Mouse (Mus musculus) midbrain, embryonic 11.5 days (tissue): ENCODE data around the gene Mrps9. TPM values are rescaled to one million over a fixed set of nuclear protein-coding genes. Genes with fewer than 3 reads are reported as not detected.

Experiments used
- ATAC-seq: fragments of 200-750 bp; cut with Nextera tagmentation; 2 replicates; pipeline ENCODE4 v1.8.0; 2017; ENCODE audit warnings: moderate TSS enrichment, moderate library complexity; ENCODE audit not compliant: low FRiP score
- DNase-seq: peaks from one replicate; pipeline ENCODE4 v3.0.0; 2015; ENCODE audit warnings: low spot score; ENCODE audit errors: missing footprints
- H3K27ac ChIP-seq: fragments of 300-500 bp; sonication (generic); 2 replicates; pipeline ENCODE4 v1.5.1; 2014; ENCODE audit warnings: low read depth, low read length
- H3K27me3 ChIP-seq: fragments of 300-500 bp; sonication (generic); 2 replicates; pipeline ENCODE4 v1.6.1; 2014; ENCODE audit warnings: mild to moderate bottlenecking, low read length, moderate library complexity, mixed read lengths; ENCODE audit not compliant: control insufficient read depth, insufficient read depth
- H3K36me3 ChIP-seq: fragments of 300-500 bp; sonication (generic); 2 replicates; pipeline ENCODE4 v1.6.1; 2014; ENCODE audit warnings: mild to moderate bottlenecking, low read length, moderate library complexity, mixed read lengths; ENCODE audit not compliant: control insufficient read depth, insufficient read depth
- H3K4me1 ChIP-seq: fragments of 300-500 bp; sonication (generic); 2 replicates; pipeline ENCODE4 v1.6.1; 2014; ENCODE audit warnings: low read length; ENCODE audit not compliant: control insufficient read depth, insufficient read depth
- H3K4me2 ChIP-seq: fragments of 300-500 bp; sonication (generic); 2 replicates; pipeline ENCODE4 v1.6.1; 2014; ENCODE audit warnings: mild to moderate bottlenecking, moderate library complexity
- H3K4me3 ChIP-seq: fragments of 300-500 bp; sonication (generic); 2 replicates; pipeline ENCODE4 v1.5.1; 2014; ENCODE audit warnings: low read depth, low read length
- H3K9ac ChIP-seq: fragments of 300-500 bp; sonication (generic); 2 replicates; pipeline ENCODE4 v1.6.1; 2014; ENCODE audit warnings: low read length
- H3K9me3 ChIP-seq: fragments of 300-500 bp; sonication (generic); 2 replicates; pipeline ENCODE4 v1.6.1; 2016; ENCODE audit warnings: low read length; ENCODE audit not compliant: control insufficient read depth
- WGBS: fragments of 180-500 bp; shearing (Covaris S2); extraction: QIAGEN DNeasy Blood & Tissue Kit; methylation state at CpG from one replicate; pipeline ENCODE4 v1.1.7; 2014; 5-methylcytosine and 5-hydroxymethylcytosine counted together
- polyA plus RNA-seq: library from polyadenylated mRNA; unstranded; fragments of >200 nt; fragmentation: Nextera tagmentation; extraction: Ambion mirVana; gene quantifications from 2 replicates; pipeline ENCODE4 v1.2.1, GENCODE M21; 2014

The Mrps9 gene
- polyA plus RNA-seq, 1 experiment from 2014 or later, result 58.3 TPM

DNA sequence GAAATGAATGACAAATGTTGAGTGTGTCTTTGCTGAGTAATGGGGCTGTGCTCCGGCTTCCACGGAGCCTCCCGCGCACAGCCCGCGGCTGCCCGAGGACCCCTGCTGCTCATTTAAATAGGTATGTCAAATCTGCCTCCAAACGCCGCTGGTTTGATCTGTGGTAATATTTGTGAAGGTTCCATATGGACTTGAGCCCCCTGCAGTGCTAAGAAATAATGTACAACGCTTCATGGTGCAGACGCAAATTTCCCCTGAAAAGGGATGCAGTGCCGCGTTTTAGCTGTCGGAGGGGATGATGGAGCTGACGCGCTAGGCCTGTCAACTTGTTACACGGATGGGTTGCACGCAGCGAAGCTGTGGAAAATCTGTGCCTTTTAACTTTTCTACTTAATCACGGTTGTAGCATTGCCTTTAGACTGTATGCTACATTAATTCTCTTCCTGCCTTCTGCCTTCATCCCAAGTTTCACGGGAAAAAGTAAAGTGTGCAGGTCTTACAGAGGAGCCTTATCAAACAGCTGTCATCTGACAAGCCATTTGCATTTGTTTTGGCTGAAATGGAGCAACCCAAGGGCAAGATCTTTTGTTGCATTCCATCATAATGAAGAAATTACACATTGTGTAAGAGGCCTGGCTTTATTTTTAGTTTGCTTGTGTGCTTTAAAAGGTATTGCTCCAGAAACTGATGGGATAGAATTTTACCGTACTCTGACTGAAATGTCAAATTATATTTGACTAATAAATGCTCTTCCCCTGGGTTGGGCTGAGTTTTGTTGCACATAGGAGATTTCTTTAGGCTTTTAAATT, 37.7 kb downstream of the Mrps9 start:
- H3K4me3 ChIP-seq, result no peak overlapping the region
- peak; percentile 88 for DNase-seq
- H3K27ac ChIP-seq, result peak overlapping the region; percentile 64; the same call in 1 of the 2 replicates
- H3K4me2 ChIP-seq, result peak overlapping the region; percentile 7; the same call in 1 of the 2 replicates
- no peaks in the 10 kb centered on the region for H3K36me3 ChIP-seq
- peaks cover 19% of the 10 kb centered on the region for H3K4me1 ChIP-seq
- H3K9ac ChIP-seq, result no peak overlapping the region; the same call in 1 of the 2 replicates
- H3K9me3 ChIP-seq, result no peaks in the 10 kb centered on the region
- WGBS, result 41% methylated on average over 22 of the region's 22 CpGs
- ATAC-seq, result peak; percentile 79
- no peaks in the 10 kb centered on the region for H3K27me3 ChIP-seq

DNA sequence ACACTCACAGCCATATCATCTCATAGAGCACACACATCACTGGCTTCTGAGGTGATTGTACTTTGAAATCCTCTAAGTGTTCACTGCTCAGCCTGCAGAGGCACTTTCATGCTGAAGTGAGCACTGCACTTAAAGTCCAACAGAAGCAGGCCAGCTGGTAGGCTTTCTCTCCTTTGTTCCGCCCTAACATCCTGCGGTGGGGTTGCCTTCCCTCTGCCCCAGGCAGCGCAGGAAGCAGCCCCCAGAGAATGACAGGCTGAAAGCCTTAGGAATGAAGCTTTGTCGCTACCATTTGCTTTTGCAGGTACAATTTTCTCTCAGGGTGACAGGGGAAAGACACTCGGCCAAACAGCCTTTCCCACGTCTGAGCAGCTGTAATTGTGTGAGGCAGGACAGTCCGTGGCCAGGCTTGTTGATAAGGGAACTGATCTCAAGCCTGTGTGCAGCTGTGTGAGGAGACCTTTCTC, 38.4 kb downstream of the Mrps9 start:
- H3K27me3 ChIP-seq, result no peaks in the 10 kb centered on the region
- H3K4me3 ChIP-seq, result no peak overlapping the region
- H3K36me3 ChIP-seq, result no peaks in the 10 kb centered on the region
- ATAC-seq (peak; percentile 68), DNase-seq (peak; percentile 88)
- H3K27ac ChIP-seq, result peak overlapping the region; percentile 64; the same call in 1 of the 2 replicates
- H3K9me3 ChIP-seq, result no peaks in the 10 kb centered on the region
- 31% methylated on average over 7 of the region's 7 CpGs for WGBS
- peak overlapping the region; percentile 27 for H3K9ac ChIP-seq
- peaks cover 19% of the 10 kb centered on the region for H3K4me1 ChIP-seq
- H3K4me2 ChIP-seq, result no peak overlapping the region

- H3K36me3 ChIP-seq, result peaks cover 2% of the 10 kb centered on the region; the same call in 1 of the 2 replicates
- H3K27ac ChIP-seq, result no peak overlapping the region
- no peak for DNase-seq
- H3K9me3 ChIP-seq, result no peaks in the 10 kb centered on the region
- H3K9ac ChIP-seq, result no peak overlapping the region
- peaks cover 2% of the 10 kb centered on the region; the same call in 1 of the 2 replicates for H3K4me1 ChIP-seq
- ATAC-seq, result no peak
- no peak overlapping the region for H3K4me2 ChIP-seq
- no peaks in the 10 kb centered on the region for H3K27me3 ChIP-seq
- H3K4me3 ChIP-seq, result no peak overlapping the region
Observed at GRCm38 (mm10) chr1:42894695-42895094, 43.7 kb downstream of the Mrps9 start.

DNA sequence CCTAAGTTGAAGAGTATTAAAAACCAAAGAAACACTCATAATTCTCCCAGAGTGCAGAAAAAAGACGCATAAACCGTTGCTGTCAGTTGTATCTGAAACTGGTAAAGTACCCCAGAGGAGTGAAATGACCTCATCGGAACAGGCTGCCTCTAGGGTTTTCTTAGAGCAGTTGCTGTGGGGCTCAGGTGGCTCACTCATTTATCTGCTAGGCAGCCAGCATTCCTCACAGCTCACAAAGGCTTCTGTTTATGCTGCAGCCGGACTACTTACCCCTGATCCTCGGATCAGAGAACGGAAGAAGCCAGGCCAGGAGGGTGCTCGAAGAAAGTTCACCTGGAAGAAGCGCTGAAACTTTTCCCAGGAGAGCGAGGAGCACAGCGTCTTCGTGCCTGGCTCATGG, 54.1 kb downstream of the Mrps9 start:
- 87% methylated on average over 11 of the region's 11 CpGs for WGBS
- ATAC-seq (no peak), DNase-seq (no peak)
- Histone ChIP-seq H3K4me1 (no peaks in the 10 kb centered on the region), H3K27ac (no peak overlapping the region), H3K36me3 (no peaks in the 10 kb centered on the region), H3K27me3 (no peaks in the 10 kb centered on the region), H3K9me3 (no peaks in the 10 kb centered on the region), H3K9ac (no peak overlapping the region), H3K4me3 (no peak overlapping the region), H3K4me2 (no peak overlapping the region)

DNA sequence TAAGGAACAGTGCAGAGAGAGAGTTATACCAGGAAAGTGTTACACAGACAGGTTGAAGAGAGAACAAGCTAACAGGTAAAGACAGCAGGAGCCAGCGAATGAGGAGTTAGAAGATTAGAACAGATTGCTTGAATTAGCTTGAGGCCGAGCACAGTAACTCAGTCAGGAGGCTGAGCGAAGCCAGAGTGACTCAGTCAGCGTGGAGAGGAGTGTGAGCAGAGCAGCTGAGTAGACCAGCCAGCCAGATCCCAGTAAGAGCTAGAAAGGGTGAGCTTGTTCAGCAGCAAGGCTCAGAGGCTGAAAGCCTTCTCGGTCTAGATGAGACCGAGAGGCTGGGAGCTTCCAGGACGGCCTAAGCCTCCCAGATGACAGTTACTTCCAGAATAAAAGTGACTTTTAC, 55.7 kb downstream of the Mrps9 start:
- H3K4me1 ChIP-seq, result no peaks in the 10 kb centered on the region
- no peaks in the 10 kb centered on the region for H3K27me3 ChIP-seq
- no peaks in the 10 kb centered on the region for H3K9me3 ChIP-seq
- no peaks in the 10 kb centered on the region for H3K36me3 ChIP-seq
- ATAC-seq, result no peak
- no peak overlapping the region for H3K27ac ChIP-seq
- H3K9ac ChIP-seq, result no peak overlapping the region
- 78% methylated on average over 7 of the region's 7 CpGs for WGBS
- no peak overlapping the region for H3K4me2 ChIP-seq
- H3K4me3 ChIP-seq, result no peak overlapping the region
- no peak for DNase-seq

DNA sequence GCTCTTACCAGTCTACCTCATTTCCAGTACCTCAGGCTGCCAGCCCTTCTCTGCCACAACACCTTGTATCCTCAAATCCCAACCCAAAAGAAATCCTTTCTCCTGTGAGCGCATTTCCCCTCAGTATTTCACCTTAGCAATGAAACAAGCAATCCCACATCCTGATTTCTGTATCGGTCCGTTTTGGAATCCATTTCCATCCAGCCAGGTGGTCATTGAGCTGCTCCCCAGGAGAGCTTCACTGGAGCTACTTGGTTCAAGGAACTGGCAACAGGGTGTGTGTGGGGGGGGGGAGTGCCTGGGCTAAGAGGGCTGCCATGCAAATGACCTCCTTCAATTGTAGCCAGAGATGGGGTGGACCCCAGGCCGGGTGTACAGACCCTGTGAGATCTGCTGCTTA, 56.1 kb downstream of the Mrps9 start:
- ATAC-seq, result no peak
- Histone ChIP-seq H3K27me3 (no peaks in the 10 kb centered on the region), H3K4me2 (no peak overlapping the region), H3K9ac (no peak overlapping the region), H3K27ac (no peak overlapping the region), H3K36me3 (no peaks in the 10 kb centered on the region), H3K4me3 (no peak overlapping the region), H3K9me3 (no peaks in the 10 kb centered on the region), H3K4me1 (no peaks in the 10 kb centered on the region)
- 50% methylated on average over 4 of the region's 4 CpGs for WGBS
- DNase-seq, result no peak

GRCm38 (mm10) chr1:42915062-42915461, 64.0 kb downstream of the Mrps9 start:
- no peaks in the 10 kb centered on the region for H3K27me3 ChIP-seq
- peak; percentile 80 for ATAC-seq
- H3K9me3 ChIP-seq, result no peaks in the 10 kb centered on the region
- H3K27ac ChIP-seq, result no peak overlapping the region
- 19% methylated on average over 4 of the region's 4 CpGs for WGBS
- DNase-seq, result peak; percentile 90
- no peak overlapping the region for H3K4me2 ChIP-seq
- H3K4me1 ChIP-seq, result no peaks in the 10 kb centered on the region
- no peaks in the 10 kb centered on the region for H3K36me3 ChIP-seq
- H3K4me3 ChIP-seq, result no peak overlapping the region
- no peak overlapping the region for H3K9ac ChIP-seq

- Histone ChIP-seq H3K4me1 (no peaks in the 10 kb centered on the region), H3K4me2 (no peak overlapping the region), H3K36me3 (no peaks in the 10 kb centered on the region), H3K27me3 (no peaks in the 10 kb centered on the region), H3K9ac (no peak overlapping the region), H3K4me3 (no peak overlapping the region), H3K27ac (no peak overlapping the region), H3K9me3 (no peaks in the 10 kb centered on the region)
- no peak for DNase-seq
- 83% methylated on average over 7 of the region's 7 CpGs for WGBS
- ATAC-seq, result no peak
Observed at GRCm38 (mm10) chr1:42916719-42917118, 65.7 kb downstream of the Mrps9 start.

GRCm38 (mm10) chr1:42917908-42918307, 66.9 kb downstream of the Mrps9 start:
- Histone ChIP-seq H3K27me3 (no peaks in the 10 kb centered on the region), H3K9me3 (no peaks in the 10 kb centered on the region), H3K9ac (no peak overlapping the region), H3K27ac (no peak overlapping the region), H3K4me1 (no peaks in the 10 kb centered on the region), H3K4me2 (no peak overlapping the region; the same call in 1 of the 2 replicates), H3K4me3 (no peak overlapping the region), H3K36me3 (no peaks in the 10 kb centered on the region)
- no peak for DNase-seq
- WGBS, result 22% methylated on average over 4 of the region's 4 CpGs
- no peak for ATAC-seq
